Mouse (Mus musculus): Measurements from ENCODE around the gene Shisa3. TPM values are rescaled to one million over a fixed set of nuclear protein-coding genes. Genes with fewer than 3 reads are reported as not detected.

Shisa3 gene
- total and polyA plus RNA-seq, 2 experiments: under 0.01 to 0.20 TPM

- TF ChIP-seq POLR2A (IDR thresholded peaks at IDR 0.05; ENCODE audit: extremely low read depth, insufficient read depth, low read length) (no peak), CTCF (IDR thresholded peaks at IDR 0.05; ENCODE audit: low read depth, low read length) (no peak)
- H3K4me1 ChIP-seq (ENCODE audit: control insufficient read depth, insufficient read depth, low read length): no peaks in the 10 kb centered on the region
- no peak overlapping the region for H3K4me3 ChIP-seq (ENCODE audit: insufficient read depth, low read depth, low read length)
- 88% methylated on average over 4 of the region's 4 CpGs for WGBS
- no peaks in the 10 kb centered on the region for H3K79me2 ChIP-seq (ENCODE audit: control insufficient read depth, insufficient read depth, low read length)
- no peak for DNase-seq (ENCODE audit: extremely low read depth, low read depth, low spot score)
- no peaks in the 10 kb centered on the region for H3K36me3 ChIP-seq (ENCODE audit: control insufficient read depth, insufficient read depth, low read length)
- no peaks in the 10 kb centered on the region for H3K27me3 ChIP-seq (ENCODE audit: control insufficient read depth, insufficient read depth, low read length)
- H3K9ac ChIP-seq (ENCODE audit: low read depth, low read length): no peak overlapping the region
- H3K27ac ChIP-seq (replicated peaks; ENCODE audit: insufficient read depth, low read depth, low read length): no peak overlapping the region
Observed at GRCm38 (mm10) chr5:67649156-67649555, 41.5 kb downstream of the Shisa3 start.

- TF ChIP-seq POLR2A (IDR thresholded peaks at IDR 0.05; ENCODE audit: extremely low read depth, insufficient read depth, low read length) (no peak), CTCF (IDR thresholded peaks at IDR 0.05; ENCODE audit: low read depth, low read length) (no peak)
- no peaks in the 10 kb centered on the region for H3K79me2 ChIP-seq (ENCODE audit: control insufficient read depth, insufficient read depth, low read length)
- no peak for DNase-seq (ENCODE audit: extremely low read depth, low read depth, low spot score)
- no peaks in the 10 kb centered on the region for H3K4me1 ChIP-seq (ENCODE audit: control insufficient read depth, insufficient read depth, low read length)
- H3K9ac ChIP-seq (ENCODE audit: low read depth, low read length): no peak overlapping the region
- no peaks in the 10 kb centered on the region for H3K27me3 ChIP-seq (ENCODE audit: control insufficient read depth, insufficient read depth, low read length)
- WGBS: 94% methylated on average over 5 of the region's 5 CpGs
- H3K4me3 ChIP-seq (ENCODE audit: insufficient read depth, low read depth, low read length): no peak overlapping the region
- no peak overlapping the region for H3K27ac ChIP-seq (replicated peaks; ENCODE audit: insufficient read depth, low read depth, low read length)
- H3K36me3 ChIP-seq (ENCODE audit: control insufficient read depth, insufficient read depth, low read length): no peaks in the 10 kb centered on the region
Observed at GRCm38 (mm10) chr5:67650021-67650420, 42.3 kb downstream of the Shisa3 start.

GRCm38 (mm10) chr5:67652468-67652867, 44.8 kb downstream of the Shisa3 start:
- 86% methylated on average over 4 of the region's 4 CpGs for WGBS
- H3K9ac ChIP-seq (ENCODE audit: low read depth, low read length): no peak overlapping the region
- TF ChIP-seq CTCF (IDR thresholded peaks at IDR 0.05; ENCODE audit: low read depth, low read length) (no peak), POLR2A (IDR thresholded peaks at IDR 0.05; ENCODE audit: extremely low read depth, insufficient read depth, low read length) (no peak)
- H3K27me3 ChIP-seq (ENCODE audit: control insufficient read depth, insufficient read depth, low read length): no peaks in the 10 kb centered on the region
- H3K4me3 ChIP-seq (ENCODE audit: insufficient read depth, low read depth, low read length): no peak overlapping the region
- DNase-seq (ENCODE audit: extremely low read depth, low read depth, low spot score): no peak
- no peaks in the 10 kb centered on the region for H3K4me1 ChIP-seq (ENCODE audit: control insufficient read depth, insufficient read depth, low read length)
- H3K79me2 ChIP-seq (ENCODE audit: control insufficient read depth, insufficient read depth, low read length): no peaks in the 10 kb centered on the region
- no peak overlapping the region for H3K27ac ChIP-seq (replicated peaks; ENCODE audit: insufficient read depth, low read depth, low read length)
- H3K36me3 ChIP-seq (ENCODE audit: control insufficient read depth, insufficient read depth, low read length): peaks cover 2% of the 10 kb centered on the region; the same call in 1 of the 2 replicates

GRCm38 (mm10) chr5:67653543-67653942, 45.9 kb downstream of the Shisa3 start:
- Histone ChIP-seq H3K27ac (replicated peaks; ENCODE audit: insufficient read depth, low read depth, low read length) (no peak overlapping the region), H3K27me3 (ENCODE audit: control insufficient read depth, insufficient read depth, low read length) (no peaks in the 10 kb centered on the region), H3K79me2 (ENCODE audit: control insufficient read depth, insufficient read depth, low read length) (no peaks in the 10 kb centered on the region), H3K4me3 (ENCODE audit: insufficient read depth, low read depth, low read length) (no peak overlapping the region), H3K4me1 (ENCODE audit: control insufficient read depth, insufficient read depth, low read length) (no peaks in the 10 kb centered on the region), H3K36me3 (ENCODE audit: control insufficient read depth, insufficient read depth, low read length) (peaks cover 2% of the 10 kb centered on the region; the same call in 1 of the 2 replicates), H3K9ac (ENCODE audit: low read depth, low read length) (no peak overlapping the region)
- DNase-seq (ENCODE audit: extremely low read depth, low read depth, low spot score): no peak
- TF ChIP-seq POLR2A (IDR thresholded peaks at IDR 0.05; ENCODE audit: extremely low read depth, insufficient read depth, low read length) (no peak), CTCF (IDR thresholded peaks at IDR 0.05; ENCODE audit: low read depth, low read length) (no peak)
- WGBS: 89% methylated on average over 3 of the region's 3 CpGs

GRCm38 (mm10) chr5:67654572-67654971, 46.9 kb downstream of the Shisa3 start:
- H3K4me3 ChIP-seq (ENCODE audit: insufficient read depth, low read depth, low read length): no peak overlapping the region
- DNase-seq (ENCODE audit: extremely low read depth, low read depth, low spot score): no peak
- H3K27me3 ChIP-seq (ENCODE audit: control insufficient read depth, insufficient read depth, low read length): no peaks in the 10 kb centered on the region
- no peaks in the 10 kb centered on the region for H3K4me1 ChIP-seq (ENCODE audit: control insufficient read depth, insufficient read depth, low read length)
- no peak overlapping the region for H3K27ac ChIP-seq (replicated peaks; ENCODE audit: insufficient read depth, low read depth, low read length)
- H3K9ac ChIP-seq (ENCODE audit: low read depth, low read length): no peak overlapping the region
- TF ChIP-seq CTCF (IDR thresholded peaks at IDR 0.05; ENCODE audit: low read depth, low read length): no peak
- TF ChIP-seq POLR2A (IDR thresholded peaks at IDR 0.05; ENCODE audit: extremely low read depth, insufficient read depth, low read length): no peak
- peaks cover 2% of the 10 kb centered on the region; the same call in 1 of the 2 replicates for H3K36me3 ChIP-seq (ENCODE audit: control insufficient read depth, insufficient read depth, low read length)
- 87% methylated on average over 5 of the region's 5 CpGs for WGBS
- H3K79me2 ChIP-seq (ENCODE audit: control insufficient read depth, insufficient read depth, low read length): no peaks in the 10 kb centered on the region

- H3K4me3 ChIP-seq (ENCODE audit: insufficient read depth, low read depth, low read length): no peak overlapping the region
- DNase-seq (ENCODE audit: extremely low read depth, low read depth, low spot score): no peak
- H3K36me3 ChIP-seq (ENCODE audit: control insufficient read depth, insufficient read depth, low read length): peaks cover 2% of the 10 kb centered on the region; the same call in 1 of the 2 replicates
Observed at GRCm38 (mm10) chr5:67655696-67656519, 48.2 kb downstream of the Shisa3 start.

More at GRCm38 (mm10) chr5:67655696-67656519, 48.2 kb downstream of the Shisa3 start:
- Histone ChIP-seq H3K27me3 (ENCODE audit: control insufficient read depth, insufficient read depth, low read length) (no peaks in the 10 kb centered on the region), H3K9ac (ENCODE audit: low read depth, low read length) (no peak overlapping the region), H3K4me1 (ENCODE audit: control insufficient read depth, insufficient read depth, low read length) (no peaks in the 10 kb centered on the region), H3K27ac (replicated peaks; ENCODE audit: insufficient read depth, low read depth, low read length) (no peak overlapping the region), H3K79me2 (ENCODE audit: control insufficient read depth, insufficient read depth, low read length) (no peaks in the 10 kb centered on the region)
- TF ChIP-seq POLR2A (IDR thresholded peaks at IDR 0.05; ENCODE audit: extremely low read depth, insufficient read depth, low read length) (no peak), CTCF (IDR thresholded peaks at IDR 0.05; ENCODE audit: low read depth, low read length) (no peak)
- WGBS: 79% methylated on average over 14 of the region's 14 CpGs
